Mouse (Mus musculus): ENCODE measurements around the gene Tes. TPM values are rescaled to one million over a fixed set of nuclear protein-coding genes. Genes with fewer than 3 reads are reported as not detected.
"Not testable (repeated sequence)": the region's sequence is repeated elsewhere in the genome, so short reads cannot be mapped to it uniquely, and the experiment has no call there.

The Tes gene
- polyA plus RNA-seq, 1 experiment from 2014 or later, result 25.7 TPM

DNA sequence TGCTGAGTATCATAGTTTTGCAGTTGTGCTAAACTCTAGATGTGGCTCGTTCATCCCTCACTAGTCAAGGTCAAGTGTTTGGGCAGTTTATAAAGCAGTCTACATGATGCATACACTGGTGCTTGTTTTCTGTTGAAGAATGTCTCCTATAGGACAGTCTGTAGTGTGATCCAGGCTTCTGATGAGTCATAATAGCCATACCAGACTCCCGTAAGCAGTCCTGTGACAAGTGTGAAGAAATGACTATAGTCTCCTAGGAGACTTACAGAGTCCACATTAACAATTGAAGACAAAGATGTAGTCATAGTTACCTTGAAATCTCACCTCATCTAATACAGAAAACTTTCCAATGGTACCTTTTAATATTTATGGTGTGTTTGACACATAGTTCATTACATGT lies 4.8 kb upstream of the Tes start:
- H3K9me3 ChIP-seq, result no peaks in the 10 kb centered on the region
- no peak overlapping the region for H3K4me3 ChIP-seq
- H3K9ac ChIP-seq (replicated peaks), result no peak overlapping the region
- WGBS, result 88% methylated on average over 2 of the region's 2 CpGs
- H3K27ac ChIP-seq (replicated peaks), result no peak overlapping the region
- H3K36me3 ChIP-seq, result no peaks in the 10 kb centered on the region
- peaks cover 5% of the 10 kb centered on the region; the same call in 1 of the 2 replicates for H3K4me1 ChIP-seq
- H3K27me3 ChIP-seq, result no peaks in the 10 kb centered on the region
- ATAC-seq (replicated peaks), result no peak
- H3K4me2 ChIP-seq (replicated peaks), result no peak overlapping the region

DNA sequence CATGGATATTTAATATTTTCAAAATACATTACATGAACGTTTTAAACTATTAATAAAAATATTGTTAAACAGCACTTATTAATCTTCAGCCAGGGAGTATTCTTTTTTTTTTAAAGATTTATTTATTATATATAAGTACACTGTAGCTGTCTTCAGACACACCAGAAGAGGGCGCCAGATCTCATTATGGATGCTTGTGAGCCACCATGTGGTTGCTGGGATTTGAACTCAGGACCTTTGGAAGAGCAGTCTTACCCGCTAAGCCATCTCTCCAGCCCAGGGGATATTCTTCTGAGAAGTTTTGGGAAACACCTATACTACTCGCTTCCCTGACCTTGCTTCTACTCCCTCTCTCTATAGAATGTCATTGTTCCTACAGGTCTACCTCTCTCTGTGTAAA lies 3.1 kb upstream of the Tes start:
- H3K27ac ChIP-seq (replicated peaks); H3K36me3 ChIP-seq; H3K4me3 ChIP-seq; H3K4me2 ChIP-seq (replicated peaks); H3K27me3 ChIP-seq; H3K9me3 ChIP-seq; H3K9ac ChIP-seq (replicated peaks); ATAC-seq (replicated peaks): not testable (repeated sequence)
- 84% methylated on average over 4 of the region's 4 CpGs for WGBS
- H3K4me1 ChIP-seq, result peaks cover 15% of the 10 kb centered on the region

DNA sequence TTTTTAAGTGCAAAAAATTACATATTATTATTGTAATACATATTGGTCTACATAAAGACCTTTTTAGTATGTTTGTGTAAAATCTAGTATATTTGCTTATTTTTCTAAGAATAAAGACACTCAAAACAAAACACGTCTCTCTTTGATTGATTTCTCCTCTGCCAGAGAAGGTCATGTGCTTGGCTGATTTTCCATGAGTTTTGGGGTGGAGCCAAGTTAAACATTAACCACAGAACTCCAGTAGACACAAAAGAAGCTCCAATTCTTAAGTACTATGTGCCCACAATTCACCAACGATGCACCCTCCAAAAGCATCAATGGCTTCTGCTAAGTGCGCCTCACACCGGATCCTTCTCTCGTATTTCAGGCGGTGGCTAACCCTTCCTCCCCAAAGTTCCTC lies 2.6 kb upstream of the Tes start:
- Histone ChIP-seq H3K4me2 (replicated peaks) (no peak overlapping the region), H3K27ac (replicated peaks) (no peak overlapping the region), H3K9me3 (no peaks in the 10 kb centered on the region), H3K36me3 (no peaks in the 10 kb centered on the region), H3K4me1 (peaks cover 15% of the 10 kb centered on the region), H3K4me3 (no peak overlapping the region), H3K9ac (replicated peaks) (no peak overlapping the region), H3K27me3 (no peaks in the 10 kb centered on the region)
- no peak for ATAC-seq (replicated peaks)
- 79% methylated on average over 6 of the region's 6 CpGs for WGBS

DNA sequence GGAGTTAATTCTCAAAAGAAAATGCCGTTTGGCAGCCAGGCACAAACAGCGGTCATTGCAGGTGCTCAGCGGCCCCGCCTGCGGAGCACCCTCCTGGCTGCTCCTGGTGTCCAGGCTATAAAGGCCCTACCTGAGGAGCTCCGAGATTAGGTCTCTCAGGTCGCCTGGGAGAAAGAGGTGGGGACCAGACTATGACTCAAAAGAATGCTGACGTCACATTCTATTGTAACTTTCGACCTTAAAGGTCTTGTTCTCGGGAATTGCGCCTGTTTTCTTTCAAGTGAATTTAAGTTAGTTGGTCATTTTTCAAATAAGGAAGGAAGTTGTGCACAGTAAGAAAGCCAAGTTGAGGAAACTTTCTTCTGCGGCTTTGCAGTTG lies 831 bp downstream of the Tes start:
- no peaks in the 10 kb centered on the region for H3K9me3 ChIP-seq
- no peaks in the 10 kb centered on the region for H3K36me3 ChIP-seq
- H3K4me3 ChIP-seq, result peak overlapping the region; percentile 77
- peak overlapping the region; percentile 61 for H3K9ac ChIP-seq (replicated peaks)
- ATAC-seq (replicated peaks), result 0 out of 2 replicates have a peak, but pooled peaks have one; percentile 21
- 0 out of 2 replicates have a peak overlapping the region, but pooled peaks have one; percentile 1 for H3K27ac ChIP-seq (replicated peaks)
- peak overlapping the region; percentile 91 for H3K4me2 ChIP-seq (replicated peaks)
- no peaks in the 10 kb centered on the region for H3K27me3 ChIP-seq
- whole genome bisulfite sequencing, result 5% methylated on average over 12 of the region's 12 CpGs
- H3K4me1 ChIP-seq, result peaks cover 15% of the 10 kb centered on the region

DNA sequence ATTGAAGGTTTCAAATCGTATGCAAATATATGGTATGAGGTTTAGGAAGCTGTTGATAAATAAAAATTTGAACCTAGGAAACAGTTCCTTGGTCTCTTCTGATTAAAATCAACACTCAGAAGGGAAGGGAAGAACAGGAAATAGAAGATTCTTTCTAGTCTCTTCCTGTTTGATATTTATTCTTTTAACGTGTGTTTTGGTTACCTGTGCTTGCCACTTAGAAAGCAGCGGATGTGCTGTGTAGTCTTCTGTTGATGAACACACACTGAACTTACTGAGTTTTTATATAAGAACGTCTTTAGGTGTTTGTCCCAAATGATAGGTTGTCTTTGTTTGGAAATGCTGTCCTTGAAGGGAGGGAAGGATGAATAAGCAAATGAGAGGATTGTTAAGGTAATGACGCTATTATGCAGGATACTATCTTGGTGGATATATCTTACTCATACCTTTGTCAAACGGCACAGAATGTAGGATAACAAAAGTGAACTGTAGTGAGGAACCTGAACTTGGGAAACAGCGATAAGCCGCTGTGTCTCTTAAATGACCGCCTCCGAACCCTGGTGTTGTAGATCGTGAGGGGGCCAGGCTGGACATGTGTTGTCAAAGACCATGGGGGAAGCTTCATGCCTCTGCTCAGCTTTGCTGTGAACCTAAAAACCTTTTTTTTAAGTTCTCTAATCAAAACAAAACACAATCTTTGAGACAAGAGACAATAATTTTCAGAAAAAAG lies 1.4 kb downstream of the Tes start:
- peaks cover 15% of the 10 kb centered on the region for H3K4me1 ChIP-seq
- no peak for ATAC-seq (replicated peaks)
- H3K4me3 ChIP-seq, result peak overlapping the region; percentile 77
- no peaks in the 10 kb centered on the region for H3K9me3 ChIP-seq
- no peaks in the 10 kb centered on the region for H3K36me3 ChIP-seq
- no peak overlapping the region for H3K27ac ChIP-seq (replicated peaks)
- 64% methylated on average over 11 of the region's 11 CpGs for WGBS
- H3K9ac ChIP-seq (replicated peaks), result no peak overlapping the region
- no peaks in the 10 kb centered on the region for H3K27me3 ChIP-seq
- peak overlapping the region; percentile 91 for H3K4me2 ChIP-seq (replicated peaks)

DNA sequence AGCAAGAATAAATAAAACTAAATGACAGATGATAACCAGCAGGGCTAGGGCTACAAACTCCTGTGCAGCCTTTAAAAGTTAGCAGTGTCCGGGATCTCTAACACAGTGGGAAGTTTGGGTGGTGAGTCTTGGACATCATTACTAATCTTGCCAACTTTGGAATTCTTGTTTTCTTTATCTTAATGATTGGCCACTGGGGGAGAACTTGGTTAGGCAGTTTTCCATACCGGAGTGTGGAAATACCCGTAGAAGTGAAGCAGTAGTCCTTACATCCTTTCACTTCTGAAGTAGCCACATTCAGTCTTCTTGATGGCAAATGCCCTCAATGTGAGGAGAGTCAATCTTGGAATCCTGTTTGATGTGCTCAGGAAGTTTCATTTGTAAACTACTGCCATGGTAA lies 7.0 kb downstream of the Tes start:
- Histone ChIP-seq H3K27ac (replicated peaks) (no peak overlapping the region), H3K36me3 (no peaks in the 10 kb centered on the region), H3K27me3 (no peaks in the 10 kb centered on the region), H3K4me3 (no peak overlapping the region), H3K4me1 (no peaks in the 10 kb centered on the region), H3K9ac (replicated peaks) (no peak overlapping the region), H3K4me2 (replicated peaks) (no peak overlapping the region), H3K9me3 (no peaks in the 10 kb centered on the region)
- 97% methylated on average over 3 of the region's 3 CpGs for WGBS
- ATAC-seq (replicated peaks), result no peak

DNA sequence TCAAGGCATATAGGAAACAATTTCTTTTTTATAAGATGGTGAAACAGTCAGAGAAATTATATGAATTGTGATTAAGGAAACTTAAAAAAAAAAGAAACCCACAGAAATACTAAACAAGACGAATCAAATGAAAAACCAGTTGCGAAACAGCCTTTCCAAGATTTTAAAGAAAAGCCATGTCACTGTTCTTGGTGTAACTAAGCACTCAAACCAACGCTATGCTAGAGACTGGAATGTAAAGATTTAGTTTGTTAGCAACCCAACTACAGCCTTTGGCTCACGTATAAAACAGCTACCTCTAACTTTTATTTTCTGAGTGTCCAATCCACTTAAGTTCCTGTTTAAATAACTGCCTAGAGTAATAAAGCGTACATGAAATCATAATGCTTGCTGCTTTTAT lies 7.4 kb downstream of the Tes start:
- Histone ChIP-seq H3K9ac (replicated peaks) (no peak overlapping the region), H3K27ac (replicated peaks) (no peak overlapping the region), H3K9me3 (no peaks in the 10 kb centered on the region), H3K36me3 (no peaks in the 10 kb centered on the region), H3K4me3 (no peak overlapping the region), H3K27me3 (no peaks in the 10 kb centered on the region), H3K4me2 (replicated peaks) (no peak overlapping the region), H3K4me1 (no peaks in the 10 kb centered on the region)
- WGBS, result 93% methylated on average over 5 of the region's 5 CpGs
- no peak for ATAC-seq (replicated peaks)

DNA sequence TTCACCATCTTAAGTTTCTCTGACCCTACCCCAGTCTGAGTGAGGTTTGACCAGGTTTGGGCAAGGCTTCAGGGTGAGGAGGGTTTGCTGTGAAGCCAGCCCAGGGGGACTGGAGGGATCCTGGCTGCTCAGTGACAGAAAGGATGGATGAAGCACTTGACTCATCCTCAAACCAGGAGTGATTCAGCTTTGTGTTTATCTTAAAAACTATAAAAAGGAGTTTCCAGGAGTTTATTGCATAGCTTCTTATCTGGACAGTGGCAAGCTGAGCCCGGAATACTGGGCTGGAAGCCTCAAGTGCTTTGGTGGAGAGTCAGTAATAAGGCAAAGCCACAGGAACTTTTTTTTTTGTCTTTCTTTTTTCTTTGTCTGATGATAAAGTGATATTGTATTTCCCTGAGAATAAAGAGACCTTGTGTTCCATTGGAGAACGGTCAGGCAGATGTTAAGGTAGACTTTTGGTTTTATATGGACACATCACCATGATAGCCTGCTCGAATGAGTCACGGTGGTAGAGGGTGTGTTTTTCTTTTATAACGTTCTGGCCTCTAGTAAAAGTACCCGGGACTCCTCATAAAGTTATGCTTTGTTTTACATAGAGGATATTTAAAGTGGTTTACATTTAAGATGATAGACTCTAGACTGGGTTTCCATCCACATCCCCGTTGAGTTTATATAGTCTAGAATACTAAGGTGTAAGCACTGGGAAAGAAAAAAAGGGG lies 8.0 kb downstream of the Tes start:
- WGBS, result 92% methylated on average over 7 of the region's 7 CpGs
- no peak for ATAC-seq (replicated peaks)

DNA sequence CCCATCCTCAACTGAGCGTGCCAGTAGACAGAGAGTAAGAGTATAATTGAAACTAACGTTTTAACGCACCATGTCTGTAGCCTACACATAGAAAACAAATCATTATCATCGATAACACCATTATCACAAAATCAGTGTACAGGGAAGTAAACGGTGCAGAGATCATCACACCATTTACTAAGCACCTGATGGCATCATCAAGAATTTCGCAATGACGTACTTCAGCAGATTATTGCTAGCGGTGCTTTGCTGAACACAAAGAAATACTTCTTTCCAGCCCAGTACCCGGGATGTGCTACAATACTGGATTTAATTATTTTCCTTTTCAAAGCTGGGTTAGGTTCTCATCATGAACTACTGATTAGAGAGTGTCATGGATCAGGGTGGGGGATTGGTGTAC lies 12.3 kb downstream of the Tes start:
- Histone ChIP-seq H3K9me3 (no peaks in the 10 kb centered on the region), H3K4me2 (replicated peaks) (no peak overlapping the region), H3K4me3 (no peak overlapping the region), H3K36me3 (no peaks in the 10 kb centered on the region), H3K27ac (replicated peaks) (no peak overlapping the region), H3K4me1 (no peaks in the 10 kb centered on the region), H3K9ac (replicated peaks) (no peak overlapping the region), H3K27me3 (no peaks in the 10 kb centered on the region)
- WGBS, result 51% methylated on average over 9 of the region's 9 CpGs
- ATAC-seq (replicated peaks), result no peak

More for the DNA sequence above, 8.0 kb downstream of the Tes start:
- Histone ChIP-seq H3K4me1 (no peaks in the 10 kb centered on the region), H3K9me3 (no peaks in the 10 kb centered on the region), H3K4me3 (no peak overlapping the region), H3K27me3 (no peaks in the 10 kb centered on the region), H3K36me3 (no peaks in the 10 kb centered on the region), H3K27ac (replicated peaks) (no peak overlapping the region), H3K4me2 (replicated peaks) (no peak overlapping the region), H3K9ac (replicated peaks) (no peak overlapping the region)

DNA sequence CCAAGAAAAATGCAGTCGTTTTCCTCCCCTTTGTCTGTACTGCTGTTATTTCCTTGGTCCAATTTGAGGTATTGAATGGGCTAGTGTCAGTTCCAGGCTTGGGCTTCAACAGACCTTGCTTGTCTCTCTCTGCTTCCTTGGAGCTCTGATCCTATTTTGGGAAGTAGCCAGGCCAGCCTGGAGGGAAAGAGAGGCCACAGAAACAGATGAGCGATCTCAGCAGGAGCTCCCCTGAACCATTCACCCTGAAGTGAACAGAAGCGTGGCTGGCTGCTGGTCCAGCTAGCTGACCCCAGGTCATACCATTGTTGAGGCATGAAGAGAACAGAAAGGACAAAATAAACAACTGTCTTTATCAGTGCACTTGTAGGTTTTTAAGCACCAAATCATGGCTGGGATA lies 12.8 kb downstream of the Tes start:
- no peak for ATAC-seq (replicated peaks)
- WGBS, result 10% methylated on average over 3 of the region's 3 CpGs
- no peaks in the 10 kb centered on the region for H3K27me3 ChIP-seq
- no peaks in the 10 kb centered on the region for H3K36me3 ChIP-seq
- no peaks in the 10 kb centered on the region for H3K4me1 ChIP-seq
- H3K27ac ChIP-seq (replicated peaks), result no peak overlapping the region
- no peaks in the 10 kb centered on the region for H3K9me3 ChIP-seq
- H3K4me3 ChIP-seq, result no peak overlapping the region
- H3K4me2 ChIP-seq (replicated peaks), result no peak overlapping the region
- H3K9ac ChIP-seq (replicated peaks), result no peak overlapping the region

DNA sequence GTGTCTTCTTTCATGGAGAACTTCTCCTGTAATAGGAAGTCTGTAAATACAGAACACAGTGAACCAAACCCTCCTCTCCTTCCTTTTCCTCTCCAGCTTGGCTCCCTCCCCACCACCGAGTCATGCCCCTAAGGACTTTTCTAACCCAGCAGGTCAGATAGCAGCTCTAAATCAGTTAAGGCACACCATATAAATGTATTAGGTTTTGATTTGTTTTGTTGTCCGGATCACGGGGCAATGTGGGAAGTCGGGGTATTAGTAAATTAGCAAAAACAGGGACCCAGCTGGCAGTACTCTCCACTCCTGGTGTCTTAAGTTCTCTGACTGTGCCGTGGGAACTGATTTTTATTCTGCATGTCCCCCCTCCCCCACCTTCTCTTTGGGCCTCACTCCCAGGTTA lies 14.4 kb downstream of the Tes start:
- no peaks in the 10 kb centered on the region for H3K36me3 ChIP-seq
- no peak overlapping the region for H3K4me3 ChIP-seq
- 62% methylated on average over 5 of the region's 5 CpGs for WGBS
- H3K27ac ChIP-seq (replicated peaks), result no peak overlapping the region
- no peak overlapping the region for H3K9ac ChIP-seq (replicated peaks)
- ATAC-seq (replicated peaks), result no peak
- no peaks in the 10 kb centered on the region for H3K9me3 ChIP-seq
- no peaks in the 10 kb centered on the region for H3K27me3 ChIP-seq
- no peak overlapping the region for H3K4me2 ChIP-seq (replicated peaks)
- H3K4me1 ChIP-seq, result no peaks in the 10 kb centered on the region

DNA sequence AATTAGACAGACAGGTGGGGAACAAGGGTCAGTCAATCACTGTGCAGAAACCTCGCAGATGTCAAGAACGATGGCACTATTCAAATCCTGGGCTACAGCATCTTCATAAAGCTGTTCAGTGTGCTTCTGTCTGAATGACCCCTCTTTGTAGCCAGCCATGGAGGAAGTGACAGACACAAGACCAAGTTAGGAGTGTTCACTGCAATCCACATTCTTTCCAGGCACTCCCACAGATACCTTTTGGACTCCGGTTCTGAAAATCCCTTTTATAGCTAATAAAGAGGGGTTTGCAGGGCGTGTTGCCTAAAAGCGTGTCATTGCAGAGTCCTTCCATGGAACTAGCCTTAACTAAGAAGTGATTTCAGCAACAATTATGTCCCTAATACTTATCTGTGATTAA lies 14.9 kb downstream of the Tes start:
- no peaks in the 10 kb centered on the region for H3K27me3 ChIP-seq
- H3K4me2 ChIP-seq (replicated peaks), result no peak overlapping the region
- H3K9ac ChIP-seq (replicated peaks), result no peak overlapping the region
- H3K36me3 ChIP-seq, result no peaks in the 10 kb centered on the region
- ATAC-seq (replicated peaks), result no peak
- H3K9me3 ChIP-seq, result no peaks in the 10 kb centered on the region
- no peak overlapping the region for H3K4me3 ChIP-seq
- 76% methylated on average over 5 of the region's 5 CpGs for WGBS
- no peak overlapping the region for H3K27ac ChIP-seq (replicated peaks)
- no peaks in the 10 kb centered on the region for H3K4me1 ChIP-seq

DNA sequence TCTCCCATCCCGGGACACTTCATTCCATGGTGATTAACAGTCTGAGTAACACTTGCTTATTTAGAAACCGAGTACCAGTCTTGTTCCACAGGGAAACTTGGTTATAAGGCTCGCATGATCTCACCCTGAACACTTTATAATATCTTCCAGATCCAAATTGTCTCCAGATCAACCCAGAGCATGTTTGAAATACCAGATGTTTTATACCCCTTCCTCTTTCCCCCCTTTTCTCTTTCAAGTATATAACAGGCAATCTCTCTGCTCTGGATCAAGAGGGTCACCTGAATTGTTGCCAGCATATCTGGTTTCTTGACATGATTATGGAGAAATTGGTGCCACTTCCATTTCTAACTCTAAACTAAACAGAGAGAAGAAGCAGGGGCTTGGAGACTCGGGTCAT lies 17.3 kb downstream of the Tes start:
- 87% methylated on average over 4 of the region's 4 CpGs for WGBS
- Histone ChIP-seq H3K27ac (replicated peaks) (no peak overlapping the region), H3K36me3 (no peaks in the 10 kb centered on the region), H3K27me3 (no peaks in the 10 kb centered on the region), H3K4me1 (no peaks in the 10 kb centered on the region), H3K9me3 (no peaks in the 10 kb centered on the region), H3K4me3 (no peak overlapping the region), H3K9ac (replicated peaks) (no peak overlapping the region), H3K4me2 (replicated peaks) (no peak overlapping the region)
- ATAC-seq (replicated peaks), result no peak
